Mouse (Mus musculus): ENCODE results near the gene Lman1l.

- no peak for TF ChIP-seq CTCF (IDR thresholded peaks at IDR 0.05; ENCODE audit: insufficient read depth, low read length)
- TF ChIP-seq POLR2A (IDR thresholded peaks at IDR 0.05; ENCODE audit: borderline replicate concordance, extremely low read depth, low read depth, low read length) = no peak
Observed at GRCm38 (mm10) chr9:57650786-57651311, 30.3 kb upstream of the Lman1l start.
